Mouse (Mus musculus): ENCODE measurements around the gene Ms4a10. TPM values are rescaled to one million over a fixed set of nuclear protein-coding genes. Genes with fewer than 3 reads are reported as not detected.

The Ms4a10 gene
- polyA plus RNA-seq, 1 experiment from 2014 or later: not detected

DNA sequence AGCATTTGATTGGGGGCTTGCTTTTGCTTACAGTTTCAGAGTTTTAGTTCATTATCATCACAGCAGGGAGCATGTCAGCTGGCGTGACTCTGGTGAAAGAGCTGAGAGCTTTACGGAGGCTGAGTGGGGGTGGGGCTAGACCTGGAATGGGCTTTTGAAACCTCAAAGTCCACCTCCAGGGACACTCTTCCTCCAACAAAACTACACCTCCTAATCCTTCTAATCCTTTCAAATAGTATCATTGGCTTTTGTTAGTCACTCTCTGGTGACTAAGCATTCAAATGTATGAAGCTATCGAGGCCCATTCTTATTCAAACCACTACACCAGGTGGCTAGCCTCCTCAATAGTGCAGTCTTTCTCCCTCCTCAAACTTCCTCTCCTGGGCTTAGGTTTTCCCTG, 1.8 kb downstream of the Ms4a10 start:
- no peak for ATAC-seq
- H3K4me3 ChIP-seq (ENCODE audit: low read length): no peak overlapping the region
- no peaks in the 10 kb centered on the region for H3K27me3 ChIP-seq (replicated peaks; ENCODE audit: control insufficient read depth, insufficient read depth, low read length)
- no peaks in the 10 kb centered on the region for H3K36me3 ChIP-seq (ENCODE audit: control insufficient read depth, insufficient read depth, low read length)
- WGBS: 48% methylated on average over 3 of the region's 3 CpGs
- H3K4me2 ChIP-seq (ENCODE audit: low read length): no peak overlapping the region
- H3K9me3 ChIP-seq (ENCODE audit: control insufficient read depth, low read length): peaks cover 2% of the 10 kb centered on the region
- H3K9ac ChIP-seq (ENCODE audit: low read depth, low read length): no peak overlapping the region
- no peaks in the 10 kb centered on the region for H3K4me1 ChIP-seq (ENCODE audit: control insufficient read depth, insufficient read depth, low read depth, low read length)
- H3K27ac ChIP-seq (ENCODE audit: low read depth, low read length): no peak overlapping the region

DNA sequence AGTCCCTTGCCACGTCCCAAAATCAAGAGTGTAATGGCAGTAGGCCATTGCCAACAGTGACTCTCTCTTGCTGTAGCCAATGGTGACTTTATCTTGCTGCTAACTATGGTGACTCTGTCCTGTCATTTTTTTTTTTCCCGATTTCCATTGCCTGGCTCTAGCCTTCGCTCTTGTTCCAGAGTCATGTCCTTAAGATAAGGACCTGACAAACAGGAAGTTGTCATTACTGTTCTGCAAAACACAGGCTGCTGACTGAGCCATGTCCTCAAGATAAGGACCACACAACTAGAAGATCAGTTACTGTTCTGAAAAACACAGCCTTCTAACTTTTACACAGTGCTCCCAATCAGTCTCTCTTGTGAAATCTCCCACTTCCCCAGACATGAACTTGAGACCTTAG, 4.0 kb downstream of the Ms4a10 start:
- no peak for ATAC-seq
- Histone ChIP-seq H3K36me3 (ENCODE audit: control insufficient read depth, insufficient read depth, low read length) (no peaks in the 10 kb centered on the region), H3K4me3 (ENCODE audit: low read length) (no peak overlapping the region), H3K27me3 (replicated peaks; ENCODE audit: control insufficient read depth, insufficient read depth, low read length) (no peaks in the 10 kb centered on the region), H3K9ac (ENCODE audit: low read depth, low read length) (no peak overlapping the region), H3K4me1 (ENCODE audit: control insufficient read depth, insufficient read depth, low read depth, low read length) (no peaks in the 10 kb centered on the region), H3K27ac (ENCODE audit: low read depth, low read length) (no peak overlapping the region), H3K4me2 (ENCODE audit: low read length) (no peak overlapping the region), H3K9me3 (ENCODE audit: control insufficient read depth, low read length) (peaks cover 2% of the 10 kb centered on the region)
- WGBS: 82% methylated on average over 3 of the region's 3 CpGs

DNA sequence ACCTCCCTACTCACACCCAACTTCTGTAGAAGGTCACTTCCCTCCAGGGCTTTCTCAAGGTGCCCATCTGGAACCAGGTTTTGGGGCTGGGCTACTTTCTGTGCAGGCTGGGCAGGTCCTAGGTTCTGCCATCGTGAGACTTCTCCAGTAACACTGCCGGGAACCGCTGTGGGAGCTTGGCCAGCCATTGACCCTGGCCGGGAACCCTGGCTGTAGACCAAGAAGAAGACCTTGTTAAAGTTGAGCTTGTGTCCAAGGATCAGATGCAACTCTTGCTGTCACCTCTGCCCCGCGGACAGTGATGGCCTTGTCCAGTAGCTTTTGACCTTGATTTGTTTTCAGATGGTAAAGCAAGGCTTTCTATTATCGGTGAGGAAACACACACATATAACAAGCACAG, 5.9 kb downstream of the Ms4a10 start:
- no peaks in the 10 kb centered on the region for H3K27me3 ChIP-seq (replicated peaks; ENCODE audit: control insufficient read depth, insufficient read depth, low read length)
- H3K9me3 ChIP-seq (ENCODE audit: control insufficient read depth, low read length): peaks cover 2% of the 10 kb centered on the region
- WGBS: 97% methylated on average over 7 of the region's 7 CpGs
- no peaks in the 10 kb centered on the region for H3K4me1 ChIP-seq (ENCODE audit: control insufficient read depth, insufficient read depth, low read depth, low read length)
- H3K4me2 ChIP-seq (ENCODE audit: low read length): no peak overlapping the region
- no peak overlapping the region for H3K27ac ChIP-seq (ENCODE audit: low read depth, low read length)
- H3K4me3 ChIP-seq (ENCODE audit: low read length): no peak overlapping the region
- no peaks in the 10 kb centered on the region for H3K36me3 ChIP-seq (ENCODE audit: control insufficient read depth, insufficient read depth, low read length)
- H3K9ac ChIP-seq (ENCODE audit: low read depth, low read length): no peak overlapping the region
- no peak for ATAC-seq

DNA sequence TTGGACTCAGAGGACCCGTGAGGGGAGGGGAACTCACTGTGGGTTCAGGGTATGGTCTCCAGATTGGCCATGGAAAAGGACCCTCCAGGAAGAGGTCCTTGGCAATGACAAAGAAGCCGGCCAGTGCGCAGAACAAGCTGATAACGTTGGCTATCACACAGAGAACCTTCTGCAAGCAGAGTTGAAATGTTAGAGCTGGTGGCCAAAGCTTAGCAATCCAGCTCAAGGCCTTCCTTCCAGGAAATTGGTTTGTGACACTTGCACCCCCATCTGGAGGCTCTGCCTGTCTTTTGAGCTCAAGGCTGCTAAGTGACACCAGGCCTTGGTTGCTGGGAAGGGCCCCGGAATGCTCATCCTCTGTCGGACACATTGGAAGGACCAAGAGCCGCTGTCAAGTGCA, 8.7 kb downstream of the Ms4a10 start:
- H3K9ac ChIP-seq (ENCODE audit: low read depth, low read length): no peak overlapping the region
- no peak for ATAC-seq
- no peaks in the 10 kb centered on the region for H3K9me3 ChIP-seq (ENCODE audit: control insufficient read depth, low read length)
- no peaks in the 10 kb centered on the region for H3K36me3 ChIP-seq (ENCODE audit: control insufficient read depth, insufficient read depth, low read length)
- no peaks in the 10 kb centered on the region for H3K27me3 ChIP-seq (replicated peaks; ENCODE audit: control insufficient read depth, insufficient read depth, low read length)
- H3K4me2 ChIP-seq (ENCODE audit: low read length): no peak overlapping the region
- H3K27ac ChIP-seq (ENCODE audit: low read depth, low read length): no peak overlapping the region
- 88% methylated on average over 7 of the region's 7 CpGs for WGBS
- H3K4me1 ChIP-seq (ENCODE audit: control insufficient read depth, insufficient read depth, low read depth, low read length): no peaks in the 10 kb centered on the region
- no peak overlapping the region for H3K4me3 ChIP-seq (ENCODE audit: low read length)

DNA sequence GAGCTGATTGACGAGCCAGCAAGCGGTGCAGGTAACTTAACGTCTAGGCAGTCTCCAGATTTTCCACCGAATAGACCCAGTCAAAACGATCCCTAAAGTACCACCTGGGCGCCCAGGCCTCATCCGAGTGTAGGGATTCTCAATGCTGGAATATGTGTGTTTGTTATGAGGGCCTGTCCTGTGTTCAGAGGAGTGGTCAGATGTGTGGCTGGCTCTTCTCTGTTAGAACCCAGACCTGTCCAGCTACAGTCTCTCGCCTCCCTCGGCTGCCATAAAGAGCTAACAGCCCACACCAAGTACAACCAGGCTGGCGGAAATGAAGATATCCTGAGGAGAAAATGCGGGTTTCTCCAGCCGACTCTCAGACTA, 14.5 kb downstream of the Ms4a10 start:
- H3K4me1 ChIP-seq (ENCODE audit: control insufficient read depth, insufficient read depth, low read depth, low read length): 0 out of 2 replicates have a peak, but pooled peaks cover 4% of the 10 kb centered on the region
- no peaks in the 10 kb centered on the region for H3K27me3 ChIP-seq (replicated peaks; ENCODE audit: control insufficient read depth, insufficient read depth, low read length)
- peak; percentile 5; the same call in 1 of the 2 replicates for ATAC-seq
- peak overlapping the region; percentile 32; the same call in 1 of the 2 replicates for H3K4me2 ChIP-seq (ENCODE audit: low read length)
- H3K36me3 ChIP-seq (ENCODE audit: control insufficient read depth, insufficient read depth, low read length): no peaks in the 10 kb centered on the region
- no peaks in the 10 kb centered on the region for H3K9me3 ChIP-seq (ENCODE audit: control insufficient read depth, low read length)
- WGBS: 37% methylated on average over 12 of the region's 12 CpGs
- H3K27ac ChIP-seq (ENCODE audit: low read depth, low read length): no peak overlapping the region
- peak overlapping the region; percentile 49; the same call in 1 of the 2 replicates for H3K9ac ChIP-seq (ENCODE audit: low read depth, low read length)
- H3K4me3 ChIP-seq (ENCODE audit: low read length): no peak overlapping the region

DNA sequence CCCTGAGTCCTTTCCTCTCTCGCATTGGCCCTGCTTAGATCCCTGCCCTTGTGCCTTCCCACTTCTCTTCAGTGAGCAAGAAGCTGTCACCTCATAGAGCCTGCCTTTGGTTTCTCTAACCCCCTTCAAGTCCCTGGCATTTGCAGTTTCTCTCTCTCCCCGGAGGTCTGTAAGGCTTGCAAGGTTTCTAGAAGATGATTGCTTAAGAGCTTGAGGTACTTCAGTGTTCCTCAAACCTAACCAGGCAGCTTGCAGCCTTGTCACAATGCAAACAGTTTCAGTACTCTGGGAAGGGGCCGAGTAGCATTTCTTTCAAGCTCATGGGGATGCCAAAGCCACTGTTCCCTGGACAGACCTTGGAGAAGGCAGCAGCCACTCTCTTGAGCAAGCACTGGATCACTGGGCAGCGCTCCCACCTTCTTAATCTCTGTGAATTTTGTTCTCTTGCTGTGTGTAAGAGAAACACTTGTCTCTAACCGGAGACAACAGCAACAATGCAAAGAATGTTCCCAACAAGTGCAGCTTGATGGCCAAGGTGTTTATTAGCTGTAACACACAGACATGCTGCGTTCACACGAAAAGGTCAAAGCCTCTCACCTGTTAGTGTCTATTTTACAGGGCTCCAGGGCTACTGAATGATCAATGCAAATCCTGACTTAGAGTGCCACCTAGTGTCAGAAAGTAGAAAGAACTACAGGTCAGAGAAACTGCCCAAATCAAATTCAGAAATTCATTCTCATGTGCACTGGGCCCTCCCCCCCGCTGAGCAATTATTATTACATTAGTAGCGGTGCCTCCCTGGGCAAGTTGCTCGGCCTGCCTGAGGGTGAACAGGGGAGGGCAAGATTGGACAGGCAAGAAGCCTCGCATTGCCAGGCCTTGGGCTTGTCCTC, 15.1 kb downstream of the Ms4a10 start:
- Histone ChIP-seq H3K9me3 (ENCODE audit: control insufficient read depth, low read length) (no peaks in the 10 kb centered on the region), H3K4me3 (ENCODE audit: low read length) (no peak overlapping the region), H3K36me3 (ENCODE audit: control insufficient read depth, insufficient read depth, low read length) (no peaks in the 10 kb centered on the region), H3K9ac (ENCODE audit: low read depth, low read length) (peak overlapping the region; percentile 49; the same call in 1 of the 2 replicates), H3K27ac (ENCODE audit: low read depth, low read length) (no peak overlapping the region), H3K27me3 (replicated peaks; ENCODE audit: control insufficient read depth, insufficient read depth, low read length) (no peaks in the 10 kb centered on the region), H3K4me2 (ENCODE audit: low read length) (peak overlapping the region; percentile 32; the same call in 1 of the 2 replicates), H3K4me1 (ENCODE audit: control insufficient read depth, insufficient read depth, low read depth, low read length) (0 out of 2 replicates have a peak, but pooled peaks cover 4% of the 10 kb centered on the region)
- ATAC-seq: peak; percentile 89
- WGBS: 34% methylated on average over 11 of the region's 11 CpGs

DNA sequence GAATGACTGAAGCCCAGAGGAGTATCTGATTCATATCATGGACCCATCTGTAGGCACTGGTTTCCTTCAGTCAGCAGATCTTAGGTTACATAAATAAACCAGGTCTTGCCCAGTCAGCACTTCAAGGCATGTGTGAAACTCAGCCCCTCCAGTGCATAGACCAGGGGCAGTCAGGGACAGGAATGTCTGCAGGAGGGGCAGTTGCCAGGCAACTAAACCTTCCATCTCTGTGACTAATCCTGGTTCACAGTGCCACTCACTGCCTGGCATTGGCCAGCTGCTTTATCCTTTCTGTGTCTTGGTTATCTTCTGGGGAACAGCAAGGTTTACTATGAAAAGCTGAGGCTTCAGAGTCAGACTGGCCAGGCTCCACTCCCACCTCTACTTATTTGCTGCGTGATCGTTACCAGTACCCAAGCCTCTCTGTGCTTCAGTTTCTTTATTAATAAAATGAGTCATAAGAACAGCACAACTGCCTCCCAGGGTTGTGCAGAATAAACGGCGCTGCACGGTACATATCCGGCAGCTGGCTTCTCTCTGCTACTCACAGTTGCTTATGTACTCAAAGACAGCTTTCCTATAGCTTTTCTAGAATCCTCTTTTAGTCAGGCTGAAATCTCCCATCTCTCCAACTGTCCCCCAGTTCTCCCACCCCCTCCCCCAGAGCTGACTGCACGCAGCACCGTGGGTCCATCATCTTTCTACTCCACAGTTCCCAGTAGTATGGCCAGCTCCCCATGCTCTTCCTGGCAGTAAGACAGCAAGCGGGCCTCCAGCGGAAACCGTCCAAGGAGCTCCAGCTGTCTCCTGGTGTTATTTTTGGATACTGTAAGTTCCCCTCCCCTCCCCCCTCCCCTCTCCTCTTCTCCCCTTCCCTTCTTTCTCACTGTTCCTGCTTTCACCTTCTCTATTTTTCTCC, 22.2 kb downstream of the Ms4a10 start:
- Histone ChIP-seq H3K27me3 (replicated peaks; ENCODE audit: control insufficient read depth, insufficient read depth, low read length) (no peaks in the 10 kb centered on the region), H3K9ac (ENCODE audit: low read depth, low read length) (peak overlapping the region; percentile 1; the same call in 1 of the 2 replicates), H3K4me3 (ENCODE audit: low read length) (no peak overlapping the region), H3K4me1 (ENCODE audit: control insufficient read depth, insufficient read depth, low read depth, low read length) (peaks cover 17% of the 10 kb centered on the region), H3K27ac (ENCODE audit: low read depth, low read length) (peak overlapping the region; percentile 48; the same call in 1 of the 2 replicates), H3K36me3 (ENCODE audit: control insufficient read depth, insufficient read depth, low read length) (no peaks in the 10 kb centered on the region), H3K9me3 (ENCODE audit: control insufficient read depth, low read length) (no peaks in the 10 kb centered on the region), H3K4me2 (ENCODE audit: low read length) (no peak overlapping the region)
- 53% methylated on average over 11 of the region's 11 CpGs for WGBS
- ATAC-seq: no peak

DNA sequence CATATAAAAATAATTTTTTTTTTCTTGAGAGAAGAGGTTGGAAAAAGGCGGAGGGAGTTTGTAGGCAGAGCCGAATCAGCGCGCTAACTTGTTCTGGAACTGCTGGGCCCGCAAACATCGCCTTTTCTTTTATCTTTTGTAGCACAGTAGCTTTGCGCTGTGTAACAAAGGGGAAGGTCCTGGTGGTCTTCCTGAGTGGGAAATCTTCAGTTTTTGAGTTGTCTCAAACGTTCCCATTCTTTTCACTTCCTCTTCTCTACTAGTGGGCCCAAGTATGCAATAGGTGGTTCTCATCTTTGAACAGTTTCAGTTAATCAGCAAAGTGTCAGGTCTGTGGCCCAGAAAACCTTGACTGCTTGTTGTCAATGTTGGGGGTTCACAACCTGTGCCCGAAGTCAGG, 24.9 kb downstream of the Ms4a10 start:
- Histone ChIP-seq H3K4me3 (ENCODE audit: low read length) (peak overlapping the region; percentile 68), H3K9me3 (ENCODE audit: control insufficient read depth, low read length) (no peaks in the 10 kb centered on the region), H3K9ac (ENCODE audit: low read depth, low read length) (0 out of 2 replicates have a peak overlapping the region, but pooled peaks have one; percentile 39), H3K27me3 (replicated peaks; ENCODE audit: control insufficient read depth, insufficient read depth, low read length) (no peaks in the 10 kb centered on the region), H3K4me2 (ENCODE audit: low read length) (peak overlapping the region; percentile 100), H3K27ac (ENCODE audit: low read depth, low read length) (peak overlapping the region; percentile 42; the same call in 1 of the 2 replicates), H3K36me3 (ENCODE audit: control insufficient read depth, insufficient read depth, low read length) (0 out of 2 replicates have a peak, but pooled peaks cover 8% of the 10 kb centered on the region), H3K4me1 (ENCODE audit: control insufficient read depth, insufficient read depth, low read depth, low read length) (peaks cover 27% of the 10 kb centered on the region)
- WGBS: 40% methylated on average over 9 of the region's 9 CpGs
- no peak for ATAC-seq

All from hindbrain, embryonic 16.5 days (tissue).